Mouse (Mus musculus) thymus, adult 2 months (tissue): Measurements from ENCODE around the gene Pgm2. TPM values are rescaled to one million over a fixed set of nuclear protein-coding genes. Genes with fewer than 3 reads are reported as not detected.
A peak's percentile ranks its signal among the peaks of the same experiment; 100 is the strongest.

ENCODE experiments used
- DNase-seq: peaks from one replicate; pipeline ENCODE4 v3.0.0; 2021
- H3K27ac ChIP-seq: fragments of 200-500 bp; 2 replicates; pipeline ENCODE4 v1.5.1; 2012; ENCODE audit warnings: low read length, control low read depth; ENCODE audit not compliant: control insufficient read depth, insufficient read depth
- H3K27me3 ChIP-seq: fragments of 200-500 bp; 2 replicates; pipeline ENCODE4 v1.6.1; 2012; ENCODE audit warnings: mild to moderate bottlenecking, low read length, moderate library complexity, mixed read lengths; ENCODE audit not compliant: control insufficient read depth, insufficient read depth
- H3K36me3 ChIP-seq: fragments of 200-500 bp; 2 replicates; pipeline ENCODE4 v1.6.1; 2012; ENCODE audit warnings: mild to moderate bottlenecking, low read length, moderate library complexity; ENCODE audit not compliant: control insufficient read depth, insufficient read depth
- H3K4me1 ChIP-seq: fragments of 200-500 bp; replicated peaks from 2 replicates; pipeline ENCODE4 v1.6.1; 2012; ENCODE audit warnings: low read length; ENCODE audit not compliant: control insufficient read depth, insufficient read depth
- H3K4me3 ChIP-seq: fragments of 200-500 bp; 2 replicates; pipeline ENCODE4 v1.5.1; 2012; ENCODE audit warnings: mild to moderate bottlenecking, low read length, control low read depth, moderate library complexity; ENCODE audit not compliant: control insufficient read depth, insufficient read depth
- CTCF ChIP-seq: fragments of 200-500 bp; IDR thresholded peaks from 2 replicates; pipeline ENCODE4 v1.5.1; 2012; ENCODE audit warnings: mild to moderate bottlenecking, control low read depth, low read length, moderate library complexity, borderline replicate concordance; ENCODE audit not compliant: control insufficient read depth, poor library complexity, insufficient read depth; ENCODE audit errors: extremely low read depth
- POLR2A ChIP-seq: fragments of 200-500 bp; IDR thresholded peaks from 2 replicates; pipeline ENCODE4 v1.6.1; 2012; ENCODE audit warnings: mild to moderate bottlenecking, low read length, control low read depth, moderate library complexity; ENCODE audit not compliant: control insufficient read depth, poor library complexity, insufficient read depth; ENCODE audit errors: extremely low read depth
- WGBS: fragments of 180-500 bp; shearing (Covaris S2); methylation state at CpG from one replicate; pipeline ENCODE4 v1.1.7; 2018; 5-methylcytosine and 5-hydroxymethylcytosine counted together
- polyA plus RNA-seq: library from polyadenylated mRNA; depleted of rRNA; stranded (reverse); fragments of >200 nt; gene quantifications from 2 replicates; pipeline ENCODE4 v1.2.3, GENCODE M21; 2012

Pgm2 gene
- polyA plus RNA-seq, 1 experiment = 10.5 TPM

- no peaks in the 10 kb centered on the region for H3K27me3 ChIP-seq
- H3K4me3 ChIP-seq = no peak overlapping the region
- H3K4me1 ChIP-seq = no peaks in the 10 kb centered on the region
- DNase-seq = no peak
- TF ChIP-seq POLR2A = no peak
- no peak for TF ChIP-seq CTCF
- H3K27ac ChIP-seq = no peak overlapping the region
- no peaks in the 10 kb centered on the region for H3K36me3 ChIP-seq
- 81% methylated on average over 3 of the region's 3 CpGs for WGBS
These were observed 18.3 kb upstream of the Pgm2 start for GRCm38 (mm10) chr5:64074455-64074854.

- Histone ChIP-seq H3K4me1 (no peaks in the 10 kb centered on the region), H3K4me3 (no peak overlapping the region), H3K36me3 (no peaks in the 10 kb centered on the region), H3K27me3 (no peaks in the 10 kb centered on the region), H3K27ac (no peak overlapping the region)
- DNase-seq = peak; percentile 33
- 22% methylated on average over 3 of the region's 3 CpGs for WGBS
- TF ChIP-seq POLR2A = no peak
- no peak for TF ChIP-seq CTCF
These were observed 17.2 kb upstream of the Pgm2 start for GRCm38 (mm10) chr5:64075506-64075905.

DNA sequence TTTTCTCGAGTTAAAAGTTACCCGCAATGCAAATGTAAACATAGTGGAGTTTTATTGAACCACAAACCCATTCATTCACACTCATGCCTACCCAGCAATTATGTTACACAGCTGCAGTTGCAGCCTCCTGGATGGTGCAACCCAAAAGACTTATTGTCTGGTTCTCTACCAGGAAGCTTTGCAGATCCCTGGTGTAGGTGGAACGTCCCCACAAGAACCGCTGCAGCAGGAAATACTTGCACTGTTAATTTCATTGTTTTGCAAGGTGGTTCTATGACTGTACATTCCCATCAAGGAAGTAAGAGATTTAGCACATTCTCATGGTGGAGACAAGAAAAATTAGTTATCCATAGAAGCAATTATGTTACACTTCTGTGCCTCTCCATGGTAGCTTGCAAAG lies 15.4 kb upstream of the Pgm2 start:
- WGBS = 66% methylated on average over 4 of the region's 4 CpGs

GRCm38 (mm10) chr5:64078740-64079461 lies 13.8 kb upstream of the Pgm2 start:
- no peak for DNase-seq
- Histone ChIP-seq H3K4me3 (no peak overlapping the region), H3K27me3 (no peaks in the 10 kb centered on the region), H3K36me3 (no peaks in the 10 kb centered on the region), H3K27ac (no peak overlapping the region), H3K4me1 (no peaks in the 10 kb centered on the region)
- no peak for TF ChIP-seq CTCF
- 83% methylated on average over 7 of the region's 7 CpGs for WGBS

More for the DNA sequence above, 15.4 kb upstream of the Pgm2 start:
- Histone ChIP-seq H3K36me3 (no peaks in the 10 kb centered on the region), H3K4me1 (no peaks in the 10 kb centered on the region), H3K27me3 (no peaks in the 10 kb centered on the region), H3K4me3 (no peak overlapping the region), H3K27ac (no peak overlapping the region)
- TF ChIP-seq POLR2A (no peak), CTCF (no peak)
- no peak for DNase-seq

DNA sequence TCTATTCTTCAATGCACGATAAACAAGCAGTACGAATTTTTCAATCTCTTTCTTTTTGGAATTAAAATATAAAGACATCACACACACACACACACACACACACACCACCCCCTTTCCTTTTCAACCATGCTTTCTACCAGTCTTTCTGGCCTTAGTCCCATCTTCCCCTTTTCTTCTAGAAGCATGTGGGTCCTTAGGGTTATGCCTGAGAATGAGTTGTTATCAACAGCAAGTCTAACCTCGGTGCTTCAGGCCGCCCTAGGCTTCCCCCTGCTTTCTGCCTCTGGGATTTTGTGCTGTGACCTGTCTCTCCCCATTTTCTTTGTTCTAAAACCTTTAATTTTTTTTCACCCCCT lies 13.3 kb upstream of the Pgm2 start:
- Histone ChIP-seq H3K4me3 (no peak overlapping the region), H3K36me3 (no peaks in the 10 kb centered on the region), H3K27me3 (no peaks in the 10 kb centered on the region), H3K27ac (no peak overlapping the region), H3K4me1 (no peaks in the 10 kb centered on the region)
- TF ChIP-seq CTCF (no peak), POLR2A (no peak)
- DNase-seq = no peak
- WGBS = 79% methylated on average over 4 of the region's 4 CpGs

GRCm38 (mm10) chr5:64083447-64084359 lies 9.0 kb upstream of the Pgm2 start:
- 95% methylated on average over 15 of the region's 15 CpGs for WGBS
- no peaks in the 10 kb centered on the region for H3K4me1 ChIP-seq
- H3K36me3 ChIP-seq = no peaks in the 10 kb centered on the region
- H3K27ac ChIP-seq = no peak overlapping the region
- H3K27me3 ChIP-seq = no peaks in the 10 kb centered on the region
- H3K4me3 ChIP-seq = no peak overlapping the region
- TF ChIP-seq POLR2A (no peak), CTCF (no peak)
- no peak for DNase-seq
